Mouse (Mus musculus) heart, postnatal 10 days (tissue): ENCODE results near the gene Spata5. TPM values are rescaled to one million over a fixed set of nuclear protein-coding genes. Genes with fewer than 3 reads are reported as not detected.

ENCODE experiments used
- DNase-seq, 2 experiments: peaks; one replicate each; pipeline ENCODE4 v3.0.0; 2021
- intact Hi-C: fragments of 180-260 bp; cut with DNase I; formaldehyde crosslinking; loops from one replicate; pipeline ENCODE4 v1.15.1; 2025
- total RNA-seq, 2 experiments: library from RNA; stranded (reverse); gene quantifications; 2 replicates each; pipeline ENCODE4 v1.2.3; 2021

Spata5 gene
- total RNA-seq, 2 experiments from 2014 or later: 21.1 to 23.3 TPM

GRCm38 (mm10) chr3:37608926-37609325 is 189.2 kb downstream of the Spata5 start:
- intact Hi-C loops: no loop called here
- no peak for DNase-seq

GRCm38 (mm10) chr3:37610670-37611069 is 191.0 kb downstream of the Spata5 start:
- DNase-seq: no peak
- intact Hi-C loops: no loop called here

DNA sequence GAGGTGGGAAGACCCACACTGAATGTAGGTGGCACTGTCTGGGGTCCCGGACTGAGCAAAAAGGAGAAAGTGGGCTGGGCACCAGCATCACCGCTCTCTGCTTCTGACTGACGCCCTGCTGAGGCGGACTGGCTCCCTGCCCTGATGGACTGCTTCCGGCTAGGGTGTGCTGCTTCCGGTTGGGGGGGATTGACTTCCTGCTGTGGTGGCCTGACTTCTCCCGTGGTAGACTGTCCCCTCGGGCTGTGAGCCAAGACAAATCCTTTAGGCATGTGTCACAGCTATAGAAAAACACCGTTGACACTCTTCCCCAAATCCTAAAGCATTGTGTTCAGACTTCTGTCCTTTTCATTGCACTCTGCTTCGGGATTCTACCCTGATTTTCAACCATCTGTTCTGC is 194.0 kb downstream of the Spata5 start:
- intact Hi-C loops: no loop called here
- peak; percentile 35 to 60 for DNase-seq

DNA sequence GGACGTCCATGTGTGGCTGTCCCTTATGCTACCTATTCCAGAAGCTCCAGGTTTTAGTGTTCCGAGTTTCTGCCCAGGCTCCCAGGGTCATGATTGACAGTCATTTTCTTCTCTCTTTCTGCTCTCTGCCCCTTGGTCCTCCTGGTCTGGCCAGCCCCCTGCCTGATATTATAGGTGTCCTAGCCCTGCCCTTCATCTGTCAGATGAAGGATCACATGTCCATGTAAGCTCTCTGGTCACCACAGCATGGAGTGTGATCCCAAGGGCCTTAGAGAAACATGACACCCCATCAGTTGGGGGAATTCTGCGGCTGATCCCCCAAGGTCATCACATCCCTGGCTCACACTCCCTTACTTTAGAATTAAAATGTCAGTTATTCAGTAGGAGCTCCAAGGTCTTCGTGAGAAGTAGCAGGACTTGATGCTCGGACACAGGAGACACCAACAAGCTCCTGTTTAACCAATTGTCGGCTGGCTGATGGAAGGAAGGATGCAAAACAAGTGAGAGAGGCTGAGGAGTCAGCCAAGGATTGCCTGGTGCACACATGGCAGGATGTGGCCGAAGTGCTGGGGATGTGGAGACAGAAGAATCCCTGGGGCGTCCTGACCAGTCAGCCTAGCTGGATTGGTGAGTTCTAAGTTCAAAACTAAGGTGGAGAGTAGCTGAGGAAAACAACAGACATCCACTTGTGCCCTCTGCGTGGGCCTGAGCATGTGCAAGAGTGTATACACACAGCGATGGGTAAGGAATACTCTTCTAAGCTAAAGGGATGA is 195.4 kb downstream of the Spata5 start:
- intact Hi-C loops: no loop called here
- DNase-seq: no peak

DNA sequence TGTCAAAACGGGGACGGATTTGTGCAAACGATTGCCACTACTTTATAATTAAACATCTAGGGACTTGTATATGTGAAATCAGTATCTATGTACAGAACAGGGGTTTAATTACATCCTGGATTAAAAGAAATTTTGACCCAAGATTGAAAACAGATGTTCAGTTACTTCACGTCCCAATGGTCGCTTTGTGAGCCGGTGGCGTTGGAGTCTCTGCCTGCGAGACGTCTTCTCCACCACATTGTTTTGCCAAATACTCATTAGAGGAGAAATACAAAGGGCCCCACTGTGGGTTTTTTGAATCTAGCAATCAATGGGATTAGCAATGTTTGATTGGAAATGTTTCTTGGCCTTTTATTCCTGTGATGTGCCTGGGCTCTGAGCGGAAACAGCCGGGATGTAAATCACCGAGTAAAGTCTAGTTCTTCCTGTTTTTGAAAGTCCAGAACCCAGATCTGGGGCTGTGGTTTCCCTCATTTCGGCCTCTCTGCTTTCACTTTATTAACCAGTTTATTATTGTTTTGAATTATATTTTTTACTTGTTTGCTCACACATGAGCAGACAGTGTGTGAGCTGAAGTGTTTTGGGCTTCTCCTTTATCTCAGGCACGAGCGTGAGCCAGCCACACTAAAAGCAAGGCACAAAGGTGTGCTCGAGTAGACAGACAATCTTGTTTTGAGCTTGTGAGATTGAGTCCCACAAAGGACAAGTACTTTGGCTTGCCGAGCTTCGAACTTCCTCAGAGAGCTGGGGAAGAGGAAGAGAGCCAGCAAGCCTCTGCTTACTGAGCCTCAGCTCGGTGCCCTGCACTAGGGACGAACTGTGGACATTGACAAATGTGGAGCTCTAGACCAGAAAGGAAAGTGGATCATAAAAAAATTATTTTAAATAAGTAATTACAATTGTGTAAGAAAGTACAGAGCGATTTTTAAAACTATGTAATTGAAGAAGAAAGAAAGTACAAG is 197.2 kb downstream of the Spata5 start:
- no peak for DNase-seq
- intact Hi-C loops: no loop called here

Other genes with a start within 250 kb of the Spata5 start
- gene Il21, start 187.3 kb upstream of the Spata5 start, total RNA-seq: not detected
- gene Bbs12, start 107.3 kb upstream of the Spata5 start, total RNA-seq: 1 to 10 TPM; 1.2 to 1.7 TPM
- gene Cetn4, start 107.2 kb upstream of the Spata5 start, total RNA-seq: under 1 TPM; 0.57 to 0.93 TPM
- gene Fgf2, start 71.5 kb upstream of the Spata5 start, total RNA-seq: 1 to 10 TPM; 3.2 to 3.8 TPM
- 10 to 100 TPM; 18.2 to 24.2 TPM for gene Nudt6, start 315 bp downstream of the Spata5 start, total RNA-seq
- 10 to 100 TPM; 41.9 to 48.3 TPM for gene Spry1, start 220.1 kb downstream of the Spata5 start, total RNA-seq